Mouse (Mus musculus) testis, adult 2 months (tissue): Measurements from ENCODE around the gene Ptpru.

ENCODE experiments used
- CTCF ChIP-seq: fragments of 200-500 bp; IDR thresholded peaks from 2 replicates; pipeline ENCODE4 v1.5.1; 2012; ENCODE audit warnings: low read depth, mild to moderate bottlenecking, inconsistent platforms, low read length, moderate library complexity; ENCODE audit not compliant: control insufficient read depth, insufficient read depth, insufficient replicate concordance
- POLR2A ChIP-seq: fragments of 200-500 bp; IDR thresholded peaks from 2 replicates; pipeline ENCODE4 v1.6.1; 2012; ENCODE audit warnings: low read depth, mild to moderate bottlenecking, inconsistent platforms, low read length, moderate library complexity; ENCODE audit not compliant: control insufficient read depth

- TF ChIP-seq POLR2A (no peak), CTCF (no peak)
Measured at GRCm38 (mm10) chr4:131797483-131797882, 40.6 kb downstream of the Ptpru start.
